Mouse (Mus musculus) CH12.LX (cell line): ENCODE measurements around the gene Olfr643.

Experiments used
- CHD1 ChIP-seq: IDR thresholded peaks from 2 replicates; pipeline ENCODE4 v1.6.1; 2012; ENCODE audit warnings: low read depth, low read length, improper control_type of control experiment, inconsistent platforms
- CTCF ChIP-seq, 2 experiments: IDR thresholded peaks in 1 of 2; conservative IDR thresholded peaks in 1 of 2; 2 replicates each; pipeline ENCODE4 v1.5.1; 2011 to 2012; ENCODE audit warnings: low read depth in 2 of 2, low read length in 2 of 2, improper control_type of control experiment in 1 of 2, inconsistent platforms in 1 of 2, mild to moderate bottlenecking in 1 of 2, moderate library complexity in 1 of 2
- E2F4 ChIP-seq: IDR thresholded peaks from 2 replicates; pipeline ENCODE4 v1.6.1; 2011; ENCODE audit warnings: low read depth, low read length, improper control_type of control experiment; ENCODE audit not compliant: insufficient replicate concordance
- ELF1 ChIP-seq: IDR thresholded peaks from 2 replicates; pipeline ENCODE4 v1.6.1; 2014; ENCODE audit warnings: low read depth, mild to moderate bottlenecking, inconsistent platforms, low read length, improper control_type of control experiment
- EP300 ChIP-seq: IDR thresholded peaks from 2 replicates; pipeline ENCODE4 v1.6.1; 2011; ENCODE audit warnings: low read length, improper control_type of control experiment
- MEF2A ChIP-seq: IDR thresholded peaks from 2 replicates; pipeline ENCODE4 v1.6.1; 2014; ENCODE audit warnings: low read depth, mild to moderate bottlenecking, inconsistent platforms, low read length, improper control_type of control experiment, borderline replicate concordance
- MXI1 ChIP-seq: IDR thresholded peaks from 2 replicates; pipeline ENCODE4 v1.6.1; 2011; ENCODE audit warnings: mild to moderate bottlenecking, low read depth, low read length, improper control_type of control experiment
- NRF1 ChIP-seq: IDR thresholded peaks from 2 replicates; pipeline ENCODE4 v1.6.1; 2014; ENCODE audit warnings: low read depth, mild to moderate bottlenecking, inconsistent platforms, low read length, improper control_type of control experiment, moderate library complexity
- PAX5 ChIP-seq: IDR thresholded peaks from 2 replicates; pipeline ENCODE4 v1.6.1; 2012; ENCODE audit warnings: low read length, inconsistent platforms, mixed read lengths
- POLR2A ChIP-seq: IDR thresholded peaks from 2 replicates; pipeline ENCODE4 v1.6.1; 2011; ENCODE audit warnings: low read depth, mild to moderate bottlenecking, improper control_type of control experiment, low read length
- POLR2AphosphoS2 ChIP-seq: IDR thresholded peaks from 2 replicates; pipeline ENCODE4 v1.6.1; 2011; ENCODE audit warnings: low read depth, low read length, improper control_type of control experiment
- SMC3 ChIP-seq: IDR thresholded peaks from 2 replicates; pipeline ENCODE4 v1.6.1; 2011; ENCODE audit warnings: low read depth, low read length, improper control_type of control experiment
- USF2 ChIP-seq: conservative IDR thresholded peaks from 2 replicates; pipeline ENCODE4 v1.6.1; 2011; ENCODE audit warnings: low read depth, low read length, improper control_type of control experiment

DNA sequence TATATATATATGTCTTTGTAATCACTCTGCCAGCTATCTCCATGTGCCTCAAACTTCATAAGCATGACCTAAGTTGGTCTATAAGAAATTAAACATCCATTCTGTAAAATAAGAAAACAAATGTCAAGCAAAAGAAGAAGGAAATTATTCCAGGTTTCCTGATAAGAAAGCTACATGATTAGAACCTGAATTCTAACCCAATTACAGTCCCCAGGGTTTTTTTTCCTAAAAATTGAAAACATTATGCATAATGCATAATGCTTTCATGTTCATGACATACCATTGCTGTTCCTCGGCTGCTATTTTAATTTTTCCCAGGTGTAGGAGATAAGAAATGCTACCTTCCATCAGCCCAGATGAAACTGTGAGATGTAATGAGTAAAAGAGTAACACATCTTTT is 51.8 kb downstream of the Olfr643 start, which contains the start of gene Olfr645:
- no peak for TF ChIP-seq CTCF (conservative IDR thresholded peaks at IDR 0.05 in 1 of 2, IDR thresholded peaks at IDR 0.05 in 1 of 2; ENCODE audit: low read depth in 2 of 2, low read length in 2 of 2)
- TF ChIP-seq MEF2A = no peak
- TF ChIP-seq NRF1 = no peak
- no peak for TF ChIP-seq MXI1
- TF ChIP-seq POLR2A = no peak
- TF ChIP-seq USF2 = no peak
- no peak for TF ChIP-seq PAX5
- TF ChIP-seq EP300 = no peak
- no peak for TF ChIP-seq ELF1
- TF ChIP-seq E2F4 = no peak
- no peak for TF ChIP-seq SMC3
- TF ChIP-seq POLR2AphosphoS2 = no peak
- no peak for TF ChIP-seq CHD1
